Mouse (Mus musculus) heart, embryonic 15.5 days (tissue): ENCODE results near the gene C530008M17Rik. TPM values are rescaled to one million over a fixed set of nuclear protein-coding genes. Genes with fewer than 3 reads are reported as not detected.

Experiments
- ATAC-seq: fragments of 200-750 bp; cut with Nextera tagmentation; replicated peaks from 2 replicates; pipeline ENCODE4 v1.8.0; 2017; ENCODE audit warnings: low read depth, moderate TSS enrichment; ENCODE audit not compliant: insufficient number of reproducible peaks, insufficient read depth, low FRiP score
- H3K27ac ChIP-seq: fragments of 300-500 bp; sonication (generic); 2 replicates; pipeline ENCODE4 v1.5.1; 2015; ENCODE audit warnings: mild to moderate bottlenecking, inconsistent platforms
- H3K27me3 ChIP-seq: fragments of 300-500 bp; sonication (generic); 2 replicates; pipeline ENCODE4 v1.6.1; 2015; ENCODE audit warnings: inconsistent platforms
- H3K36me3 ChIP-seq: fragments of 300-500 bp; sonication (generic); 2 replicates; pipeline ENCODE4 v1.6.1; 2015; ENCODE audit warnings: mild to moderate bottlenecking, inconsistent platforms
- H3K4me1 ChIP-seq: fragments of 300-500 bp; sonication (generic); replicated peaks from 2 replicates; pipeline ENCODE4 v1.6.1; 2015; ENCODE audit warnings: inconsistent platforms
- H3K4me2 ChIP-seq: fragments of 300-500 bp; sonication (generic); 2 replicates; pipeline ENCODE4 v1.6.1; 2015; ENCODE audit warnings: inconsistent platforms, mild to moderate bottlenecking, moderate library complexity
- H3K4me3 ChIP-seq: fragments of 300-500 bp; sonication (generic); 2 replicates; pipeline ENCODE4 v1.5.1; 2015; ENCODE audit warnings: mild to moderate bottlenecking, inconsistent platforms
- H3K9ac ChIP-seq: fragments of 300-500 bp; sonication (generic); 2 replicates; pipeline ENCODE4 v1.6.1; 2015; ENCODE audit warnings: mild to moderate bottlenecking, inconsistent platforms
- H3K9me3 ChIP-seq: fragments of 300-500 bp; sonication (generic); replicated peaks from 2 replicates; pipeline ENCODE4 v1.6.1; 2016; ENCODE audit warnings: inconsistent platforms
- WGBS: fragments of 180-500 bp; shearing (Covaris S2); methylation state at CpG from one replicate; pipeline ENCODE4 v1.1.7; 2015; ENCODE audit warnings: mixed read lengths; 5-methylcytosine and 5-hydroxymethylcytosine counted together
- polyA plus RNA-seq: library from polyadenylated mRNA; unstranded; fragments of >200 nt; fragmentation: Nextera tagmentation; extraction: Ambion mirVana; gene quantifications from 2 replicates; pipeline ENCODE4 v1.2.1, GENCODE M21; 2015

The C530008M17Rik gene
- polyA plus RNA-seq, 1 experiment from 2014 or later = 32.4 TPM

DNA sequence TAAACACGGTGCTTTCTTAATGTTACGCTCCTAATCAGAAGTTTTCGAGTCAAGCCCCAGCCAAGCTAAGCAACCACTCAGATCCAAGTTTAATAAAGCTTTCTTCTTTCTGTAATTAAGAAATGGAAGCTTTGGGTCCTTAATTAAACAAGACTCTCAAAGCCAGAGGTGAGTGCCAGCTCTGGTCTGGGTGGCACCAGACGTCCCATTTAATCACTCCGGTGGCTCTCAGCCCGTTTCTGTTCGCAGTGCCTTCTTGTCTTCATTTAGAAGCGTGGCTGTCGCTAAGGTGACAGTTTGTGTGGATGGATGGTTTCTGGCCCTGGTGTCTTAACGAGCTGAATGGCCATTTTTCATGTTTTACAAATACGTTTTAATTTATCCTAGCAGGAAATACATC lies 158.7 kb downstream of the C530008M17Rik start:
- no peaks in the 10 kb centered on the region for H3K9me3 ChIP-seq
- WGBS = 58% methylated on average over 11 of the region's 11 CpGs
- H3K27ac ChIP-seq = no peak overlapping the region

DNA sequence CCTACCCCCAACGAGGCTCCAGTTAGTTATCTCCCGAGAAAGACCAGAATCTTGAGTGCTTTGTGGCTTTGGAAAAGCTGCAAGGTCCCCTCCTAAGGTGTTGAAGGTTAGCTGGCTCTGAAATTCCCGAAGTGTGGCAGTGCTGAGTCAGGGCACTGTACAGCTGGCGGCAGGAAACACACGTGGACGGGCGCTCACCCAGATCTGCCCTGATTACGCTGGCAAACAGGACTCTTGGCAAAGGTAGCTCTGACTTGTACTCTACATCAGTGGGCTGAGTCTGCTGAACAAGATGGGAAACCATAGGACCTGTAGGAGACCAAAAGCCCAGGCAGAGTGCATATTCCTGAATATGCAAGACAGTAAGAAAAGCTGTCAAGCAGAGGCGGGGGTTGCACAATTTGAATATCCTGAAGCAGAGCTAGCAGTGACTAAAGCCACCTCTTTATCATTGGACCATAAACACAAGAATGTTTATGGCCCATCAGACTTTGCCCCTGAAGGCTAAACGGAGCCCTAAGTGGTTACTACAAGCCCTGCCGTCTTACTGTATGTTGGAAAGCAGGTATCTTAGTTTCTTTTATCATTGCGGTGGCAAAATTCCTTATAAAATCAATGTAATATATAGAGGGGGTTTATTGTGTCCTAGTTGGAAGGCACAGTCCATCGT lies 159.6 kb downstream of the C530008M17Rik start:
- Histone ChIP-seq H3K4me1 (peaks cover 30% of the 10 kb centered on the region), H3K4me3 (no peak overlapping the region), H3K27ac (no peak overlapping the region), H3K4me2 (peak overlapping the region; percentile 27), H3K9ac (no peak overlapping the region), H3K36me3 (no peaks in the 10 kb centered on the region), H3K9me3 (no peaks in the 10 kb centered on the region), H3K27me3 (no peaks in the 10 kb centered on the region)
- ATAC-seq = 0 out of 2 replicates have a peak, but pooled peaks have one; percentile 55
- 49% methylated on average over 13 of the region's 13 CpGs for WGBS

More for the DNA sequence above, 158.7 kb downstream of the C530008M17Rik start:
- no peak overlapping the region for H3K4me2 ChIP-seq
- H3K4me3 ChIP-seq = no peak overlapping the region
- ATAC-seq = no peak
- no peaks in the 10 kb centered on the region for H3K36me3 ChIP-seq
- H3K4me1 ChIP-seq = peaks cover 30% of the 10 kb centered on the region
- H3K27me3 ChIP-seq = no peaks in the 10 kb centered on the region
- no peak overlapping the region for H3K9ac ChIP-seq

DNA sequence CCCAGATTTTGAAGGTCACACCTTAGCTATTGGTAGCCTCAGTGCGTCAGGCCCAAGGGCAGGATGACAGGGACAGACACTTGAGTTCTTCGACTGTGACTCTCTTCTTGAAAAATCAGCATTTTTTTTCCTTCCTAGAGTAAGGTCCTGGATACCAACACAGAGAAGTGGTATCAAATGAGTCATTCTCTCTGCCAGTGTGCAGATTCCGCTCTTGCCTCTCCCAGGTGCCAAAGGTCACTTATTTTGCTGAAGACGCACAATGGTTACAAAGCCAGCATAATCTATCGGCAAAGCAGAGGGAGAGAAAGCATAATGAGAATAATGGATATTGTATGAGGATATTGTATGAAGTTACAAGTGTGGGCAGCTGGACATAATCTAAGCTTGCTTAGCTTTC lies 160.4 kb downstream of the C530008M17Rik start:
- peaks cover 22% of the 10 kb centered on the region for H3K4me1 ChIP-seq
- ATAC-seq = no peak
- H3K27me3 ChIP-seq = no peaks in the 10 kb centered on the region
- no peak overlapping the region for H3K4me3 ChIP-seq
- H3K9ac ChIP-seq = no peak overlapping the region
- no peak overlapping the region for H3K27ac ChIP-seq
- H3K9me3 ChIP-seq = no peaks in the 10 kb centered on the region
- H3K4me2 ChIP-seq = no peak overlapping the region
- no peaks in the 10 kb centered on the region for H3K36me3 ChIP-seq
- 87% methylated on average over 5 of the region's 5 CpGs for WGBS

DNA sequence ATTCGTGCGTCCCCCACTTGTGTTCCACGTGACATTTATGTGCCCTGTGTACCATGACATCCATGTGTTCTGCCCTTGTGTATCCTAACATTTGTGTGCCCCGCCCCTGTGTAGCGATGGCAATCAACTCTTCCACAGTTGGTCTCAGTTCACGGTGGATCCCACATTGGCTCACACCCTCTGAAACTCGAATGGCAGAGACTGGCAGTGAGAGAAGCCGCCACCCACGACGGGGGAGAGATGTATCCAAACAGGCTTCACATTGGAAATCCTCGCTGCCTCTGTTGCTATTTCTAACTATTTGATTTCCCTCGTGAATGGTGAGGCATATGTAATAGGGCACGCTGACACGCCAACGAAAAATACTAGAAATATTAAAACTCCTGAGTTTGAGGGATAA lies 161.4 kb downstream of the C530008M17Rik start:
- no peak for ATAC-seq
- 89% methylated on average over 15 of the region's 15 CpGs for WGBS
- no peaks in the 10 kb centered on the region for H3K9me3 ChIP-seq

DNA sequence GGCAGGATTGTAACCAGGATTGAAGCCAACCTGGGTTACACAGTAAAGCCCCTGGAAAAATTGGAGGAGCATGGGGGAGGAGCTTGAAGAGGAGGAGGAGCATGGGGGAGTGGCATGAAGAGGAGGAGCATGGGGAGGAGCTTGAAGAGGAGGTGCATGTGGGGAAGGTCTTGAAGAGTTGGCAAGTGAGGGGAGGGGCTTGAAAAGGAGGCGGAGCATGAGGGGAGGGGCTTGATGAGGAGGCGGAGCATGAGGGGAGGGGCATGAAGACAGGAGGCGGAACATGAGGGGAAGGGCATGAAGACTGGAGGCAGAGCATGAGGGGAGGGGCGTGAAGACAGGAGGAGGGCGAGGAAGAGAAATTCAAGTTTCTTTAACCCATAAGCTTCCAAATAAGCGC lies 162.5 kb downstream of the C530008M17Rik start:
- no peaks in the 10 kb centered on the region for H3K9me3 ChIP-seq
- no peaks in the 10 kb centered on the region for H3K27me3 ChIP-seq
- H3K4me1 ChIP-seq = peaks cover 13% of the 10 kb centered on the region
- ATAC-seq = no peak
- H3K9ac ChIP-seq = no peak overlapping the region
- H3K4me2 ChIP-seq = no peak overlapping the region
- H3K4me3 ChIP-seq = no peak overlapping the region
- H3K27ac ChIP-seq = no peak overlapping the region
- no peaks in the 10 kb centered on the region for H3K36me3 ChIP-seq
- 64% methylated on average over 6 of the region's 6 CpGs for WGBS

More for the DNA sequence above, 161.4 kb downstream of the C530008M17Rik start:
- H3K9ac ChIP-seq = no peak overlapping the region
- H3K4me2 ChIP-seq = no peak overlapping the region
- H3K36me3 ChIP-seq = no peaks in the 10 kb centered on the region
- no peak overlapping the region for H3K4me3 ChIP-seq
- H3K27ac ChIP-seq = no peak overlapping the region
- no peaks in the 10 kb centered on the region for H3K27me3 ChIP-seq
- peaks cover 20% of the 10 kb centered on the region for H3K4me1 ChIP-seq

DNA sequence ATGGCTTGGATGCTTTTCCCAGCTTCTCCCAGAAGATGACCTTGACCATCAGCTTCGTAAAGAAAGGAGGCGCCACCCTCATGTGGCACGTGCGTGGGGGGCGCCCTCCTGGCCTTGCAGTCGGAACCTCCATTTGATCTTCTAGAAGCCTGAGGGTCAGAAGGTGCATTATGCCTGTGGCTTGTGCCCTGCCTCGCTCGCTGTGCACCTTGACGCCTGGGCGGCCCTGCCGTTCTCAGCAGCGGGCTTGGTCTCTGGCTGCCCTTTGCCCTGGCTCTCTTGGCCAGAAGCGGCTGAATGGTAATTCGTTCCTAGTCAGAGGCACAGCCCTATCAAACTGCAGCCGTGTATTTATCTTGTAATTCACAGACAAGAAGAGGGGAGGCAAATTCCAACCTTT lies 165.8 kb downstream of the C530008M17Rik start:
- Histone ChIP-seq H3K9ac (no peak overlapping the region), H3K27ac (no peak overlapping the region), H3K27me3 (no peaks in the 10 kb centered on the region), H3K4me3 (no peak overlapping the region), H3K4me2 (no peak overlapping the region), H3K4me1 (no peaks in the 10 kb centered on the region), H3K9me3 (no peaks in the 10 kb centered on the region), H3K36me3 (no peaks in the 10 kb centered on the region)
- WGBS = 77% methylated on average over 15 of the region's 15 CpGs
- no peak for ATAC-seq

DNA sequence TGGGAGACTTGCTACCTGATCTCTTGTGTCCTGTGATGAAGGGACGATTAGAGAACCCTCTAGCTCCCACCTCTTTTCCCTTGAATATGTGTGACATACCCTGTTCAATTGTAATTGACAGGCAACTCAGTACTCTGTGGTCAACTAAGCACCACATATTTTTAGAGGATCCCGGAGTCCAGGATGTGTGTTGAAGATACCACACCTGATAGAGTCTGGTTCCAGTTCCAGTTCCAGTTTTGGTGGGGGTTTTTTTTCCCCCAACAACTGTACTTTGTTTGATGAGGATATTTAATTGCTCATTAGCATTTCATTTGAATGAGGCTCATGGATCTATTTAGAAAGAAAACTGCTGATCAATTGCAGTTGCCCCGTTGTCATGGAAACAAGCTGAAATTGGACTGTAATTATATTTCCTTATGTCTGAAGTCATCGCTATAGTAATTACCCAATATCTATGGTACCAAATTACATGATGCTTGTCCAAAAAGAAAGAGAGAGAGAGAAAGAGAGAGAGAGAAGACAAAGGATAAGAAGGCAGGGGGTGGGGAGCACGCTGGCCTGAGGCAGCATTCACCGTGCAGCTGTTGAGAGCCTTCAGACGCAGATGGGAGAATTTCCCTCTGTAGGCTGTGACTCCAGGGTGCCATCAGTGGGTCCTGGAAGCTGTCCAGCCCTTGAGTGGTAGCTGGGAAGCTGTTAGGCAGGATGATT lies 172.4 kb downstream of the C530008M17Rik start:
- Histone ChIP-seq H3K27ac (no peak overlapping the region), H3K36me3 (no peaks in the 10 kb centered on the region), H3K27me3 (no peaks in the 10 kb centered on the region), H3K4me1 (no peaks in the 10 kb centered on the region), H3K4me3 (no peak overlapping the region), H3K9me3 (no peaks in the 10 kb centered on the region), H3K9ac (no peak overlapping the region), H3K4me2 (no peak overlapping the region)
- no peak for ATAC-seq
- WGBS = 75% methylated on average over 7 of the region's 7 CpGs

DNA sequence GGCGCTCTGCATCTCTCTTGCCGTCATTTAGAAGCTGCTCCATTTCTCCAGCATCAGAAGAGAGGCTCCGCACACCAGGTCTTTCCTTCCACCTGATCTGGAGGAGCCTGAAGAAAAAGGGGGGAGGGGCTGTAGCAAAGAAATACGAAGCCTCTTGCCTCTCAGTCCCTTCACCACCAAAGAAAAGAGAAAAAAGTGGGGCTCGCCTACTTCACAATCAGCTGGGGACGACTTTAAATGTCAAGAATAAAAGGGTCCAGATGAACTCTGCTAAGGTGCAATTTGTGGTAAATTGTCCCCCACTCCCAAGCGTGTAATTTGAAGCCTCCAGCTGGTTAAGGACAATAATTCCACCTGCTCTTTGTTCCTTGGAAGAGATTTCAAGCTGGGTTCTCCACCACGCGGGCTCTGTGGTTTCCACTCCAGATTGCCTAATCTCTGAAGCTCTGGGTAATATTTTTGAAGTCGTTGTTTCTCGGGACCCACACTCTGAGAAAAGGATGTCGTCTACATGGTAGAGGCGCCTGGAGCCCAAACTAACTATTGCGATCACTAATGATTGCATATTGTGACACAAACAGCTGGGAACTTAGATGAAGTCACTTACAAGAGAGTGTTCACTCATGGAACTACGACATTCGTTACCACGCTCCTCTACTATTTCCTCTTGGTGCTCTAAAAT lies 176.4 kb downstream of the C530008M17Rik start:
- ATAC-seq = no peak
- H3K4me2 ChIP-seq = no peak overlapping the region
- no peaks in the 10 kb centered on the region for H3K4me1 ChIP-seq
- H3K9me3 ChIP-seq = no peaks in the 10 kb centered on the region
- H3K4me3 ChIP-seq = no peak overlapping the region
- H3K27me3 ChIP-seq = no peaks in the 10 kb centered on the region
- H3K36me3 ChIP-seq = no peaks in the 10 kb centered on the region
- H3K9ac ChIP-seq = no peak overlapping the region
- H3K27ac ChIP-seq = no peak overlapping the region
- 77% methylated on average over 17 of the region's 17 CpGs for WGBS

DNA sequence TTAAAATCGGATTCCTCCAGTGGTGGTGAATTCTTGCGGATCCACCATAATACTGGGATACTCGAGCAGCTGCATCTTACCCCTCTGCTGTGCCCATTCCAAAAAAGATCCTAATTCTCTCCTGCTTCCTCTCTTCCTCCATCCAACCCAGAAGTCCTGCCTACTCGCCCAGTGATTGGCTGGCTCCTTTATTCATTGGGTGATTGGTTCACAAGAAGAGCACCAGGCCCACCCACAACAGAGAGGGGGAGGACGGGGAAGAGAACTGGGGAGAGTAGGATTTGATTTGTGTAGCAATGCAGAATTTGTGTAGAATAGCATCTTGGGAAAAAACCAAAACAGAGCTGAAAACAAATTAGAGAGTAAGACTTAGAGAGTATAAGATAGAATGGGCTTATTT lies 180.7 kb downstream of the C530008M17Rik start:
- peak overlapping the region; percentile 43; the same call in 1 of the 2 replicates for H3K4me2 ChIP-seq

DNA sequence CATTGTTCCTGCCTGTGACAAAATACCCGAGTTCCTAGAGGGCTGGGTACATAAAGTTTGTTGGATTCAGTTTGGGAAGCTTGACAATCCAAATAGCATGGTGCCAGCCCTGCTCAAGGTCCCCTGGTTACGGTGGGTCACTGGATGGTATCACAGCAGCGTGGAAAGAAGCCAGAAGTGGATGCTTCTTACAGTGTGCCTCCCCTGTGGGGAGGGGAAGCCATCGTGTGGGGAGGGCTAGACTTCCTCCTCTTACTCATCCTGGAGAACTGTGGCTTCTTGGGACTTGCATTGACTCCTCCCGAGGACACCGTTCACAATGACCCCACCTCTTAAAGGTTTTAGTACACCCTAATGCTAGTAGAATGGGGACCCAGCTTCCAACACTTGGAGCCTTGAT lies 183.5 kb downstream of the C530008M17Rik start:
- Histone ChIP-seq H3K9ac (no peak overlapping the region), H3K9me3 (no peaks in the 10 kb centered on the region), H3K27ac (no peak overlapping the region), H3K4me2 (no peak overlapping the region), H3K36me3 (no peaks in the 10 kb centered on the region), H3K4me3 (no peak overlapping the region), H3K27me3 (no peaks in the 10 kb centered on the region), H3K4me1 (peaks cover 9% of the 10 kb centered on the region)
- no peak for ATAC-seq
- WGBS = 78% methylated on average over 6 of the region's 6 CpGs

More for the DNA sequence above, 180.7 kb downstream of the C530008M17Rik start:
- H3K4me1 ChIP-seq = no peaks in the 10 kb centered on the region
- 60% methylated on average over 5 of the region's 5 CpGs for WGBS
- H3K9me3 ChIP-seq = no peaks in the 10 kb centered on the region
- H3K36me3 ChIP-seq = no peaks in the 10 kb centered on the region
- no peak overlapping the region for H3K27ac ChIP-seq
- no peak for ATAC-seq
- peak overlapping the region; percentile 18; the same call in 1 of the 2 replicates for H3K4me3 ChIP-seq
- H3K9ac ChIP-seq = no peak overlapping the region
- H3K27me3 ChIP-seq = no peaks in the 10 kb centered on the region

DNA sequence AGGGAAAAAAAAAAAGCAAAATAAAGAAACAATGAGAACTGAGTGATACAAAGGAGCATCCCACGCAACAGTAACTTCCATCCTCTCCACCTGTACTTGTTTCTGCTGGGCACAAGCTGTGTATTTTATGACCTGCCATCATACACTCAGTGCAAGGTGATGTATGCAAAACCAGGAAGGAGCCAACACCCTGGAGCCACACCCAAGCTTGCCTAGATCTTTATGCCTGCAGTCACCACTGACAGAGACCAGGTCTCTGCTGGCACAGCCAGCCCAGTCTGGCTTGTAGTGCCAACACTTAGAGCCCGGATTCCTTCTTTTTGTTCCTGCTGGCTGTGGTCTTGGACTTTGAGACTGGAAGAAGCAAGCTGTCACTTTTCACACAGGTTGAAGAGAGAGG lies 185.5 kb downstream of the C530008M17Rik start:
- Histone ChIP-seq H3K4me3 (no peak overlapping the region), H3K36me3 (no peaks in the 10 kb centered on the region), H3K4me2 (no peak overlapping the region), H3K9me3 (no peaks in the 10 kb centered on the region), H3K9ac (no peak overlapping the region), H3K27me3 (no peaks in the 10 kb centered on the region), H3K27ac (no peak overlapping the region), H3K4me1 (peaks cover 10% of the 10 kb centered on the region)
- no peak for ATAC-seq
- 82% methylated on average over 2 of the region's 2 CpGs for WGBS
